Mouse (Mus musculus): ENCODE data around the gene Vwa1. TPM values are rescaled to one million over a fixed set of nuclear protein-coding genes. Genes with fewer than 3 reads are reported as not detected.

The Vwa1 gene
- total and polyA plus RNA-seq, 2 experiments from 2014 or later, result 27.8 to 43.3 TPM

GRCm38 (mm10) chr4:155807841-155808240, 33.3 kb upstream of the Vwa1 start:
- WGBS, result 90% methylated on average over 3 of the region's 3 CpGs
- no peak overlapping the region for H3K27ac ChIP-seq
- H3K4me2 ChIP-seq (ENCODE audit: low read depth, low read length), result no peak overlapping the region
- H3K4me3 ChIP-seq (ENCODE audit: low read length), result no peak overlapping the region
- H3K4me1 ChIP-seq (ENCODE audit: insufficient read depth, low read length), result peaks cover 7% of the 10 kb centered on the region; the same call in 1 of the 2 replicates
- H3K27me3 ChIP-seq (ENCODE audit: insufficient read depth, low read length), result no peaks in the 10 kb centered on the region
- no peak overlapping the region for H3K9ac ChIP-seq (replicated peaks; ENCODE audit: low read length)
- no peaks in the 10 kb centered on the region for H3K9me3 ChIP-seq (ENCODE audit: low read length)
- peaks cover 33% of the 10 kb centered on the region for H3K36me3 ChIP-seq (ENCODE audit: insufficient read depth, low read length)
- ATAC-seq (no peak), DNase-seq (ENCODE audit: low spot score) (no peak)
- no peak for TF ChIP-seq CTCF (IDR thresholded peaks at IDR 0.05; ENCODE audit: low read depth)

DNA sequence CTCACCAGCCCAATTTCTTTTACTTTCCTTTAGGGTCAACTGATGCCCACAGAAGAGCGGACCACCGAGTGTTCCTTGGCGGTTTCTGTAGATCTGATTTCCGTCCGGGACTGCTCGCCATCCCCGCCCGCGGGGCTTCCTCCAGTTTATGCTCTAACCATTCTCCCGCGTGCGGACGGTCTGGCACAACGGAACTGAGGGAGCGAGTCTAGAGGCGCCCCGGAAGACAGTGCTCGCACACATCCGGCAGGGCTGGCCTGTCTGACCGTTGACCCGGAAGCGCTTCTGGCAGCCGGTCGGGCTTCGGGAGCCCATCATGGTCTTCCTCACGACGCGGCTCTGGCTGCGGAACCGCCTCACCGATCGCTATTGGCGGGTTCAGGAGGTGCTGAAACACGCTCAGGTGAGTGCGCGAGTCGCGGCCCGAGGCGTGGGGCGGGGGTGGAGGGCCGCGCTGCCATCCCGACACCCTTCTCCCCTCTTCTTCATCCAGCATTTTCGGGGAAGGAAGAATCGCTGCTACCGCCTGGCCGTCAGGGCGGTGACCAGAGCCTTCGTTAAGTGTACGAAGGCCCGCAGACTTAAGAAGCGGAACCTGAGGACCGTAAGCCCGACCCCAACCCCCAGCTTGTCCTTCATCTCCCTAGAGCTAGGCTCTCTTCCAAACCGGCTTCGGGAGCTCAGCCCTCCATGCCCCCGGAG, 29.0 kb upstream of the Vwa1 start:
- peak; percentile 98 for ATAC-seq
- H3K27me3 ChIP-seq (ENCODE audit: insufficient read depth, low read length), result no peaks in the 10 kb centered on the region
- peak; percentile 97 for DNase-seq (ENCODE audit: low spot score)
- peak overlapping the region; percentile 64 for H3K4me2 ChIP-seq (ENCODE audit: low read depth, low read length)
- H3K9me3 ChIP-seq (ENCODE audit: low read length), result no peaks in the 10 kb centered on the region
- H3K4me1 ChIP-seq (ENCODE audit: insufficient read depth, low read length), result peaks cover 7% of the 10 kb centered on the region; the same call in 1 of the 2 replicates
- peak overlapping the region; percentile 89 for H3K4me3 ChIP-seq (ENCODE audit: low read length)
- no peak; the same call in 1 of the 2 replicates for TF ChIP-seq CTCF (IDR thresholded peaks at IDR 0.05; ENCODE audit: low read depth)
- under 1% methylated on average over 58 of the region's 58 CpGs for WGBS
- H3K36me3 ChIP-seq (ENCODE audit: insufficient read depth, low read length), result peaks cover 13% of the 10 kb centered on the region
- H3K9ac ChIP-seq (replicated peaks; ENCODE audit: low read length), result peak overlapping the region; percentile 77
- peak overlapping the region; percentile 71; the same call in 1 of the 2 replicates for H3K27ac ChIP-seq

DNA sequence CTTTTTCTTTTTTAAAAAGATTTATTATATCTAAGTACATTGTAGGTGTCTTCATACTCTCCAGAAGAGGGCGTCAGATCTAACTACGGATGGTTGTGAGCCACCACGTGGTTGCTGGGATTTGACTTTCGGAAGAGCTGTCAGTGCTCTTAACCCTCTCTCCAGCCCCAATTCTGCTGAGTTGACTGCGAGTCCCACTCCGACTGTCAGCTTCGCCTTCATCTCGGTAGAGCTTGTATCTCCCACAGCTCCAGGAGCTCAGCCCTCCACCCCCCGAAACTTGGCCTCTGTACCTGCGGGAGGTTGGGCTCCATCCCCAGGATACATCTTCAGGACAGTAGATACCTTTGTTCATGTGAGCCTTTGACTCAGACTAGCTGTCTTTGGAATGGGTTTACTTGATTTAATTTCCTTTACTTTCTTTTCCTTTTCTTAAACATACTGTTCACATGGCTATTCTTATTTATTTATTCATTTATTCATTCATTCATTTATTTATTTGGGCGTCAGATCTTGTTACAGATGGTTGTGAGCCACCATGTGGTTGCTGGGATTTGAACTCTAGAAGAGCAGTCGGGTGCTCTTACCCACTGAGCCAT, 28.3 kb upstream of the Vwa1 start, which contains the start of gene Mrpl20:
Gene Mrpl20, plus strand, starts transcription at position 138 of the 599 bp plus-strand sequence.
- Histone ChIP-seq H3K36me3 (ENCODE audit: insufficient read depth, low read length) (peaks cover 7% of the 10 kb centered on the region), H3K9me3 (ENCODE audit: low read length) (no peaks in the 10 kb centered on the region), H3K4me1 (ENCODE audit: insufficient read depth, low read length) (peaks cover 7% of the 10 kb centered on the region; the same call in 1 of the 2 replicates), H3K4me3 (ENCODE audit: low read length) (peak within 1 kb of the TSS; percentile 89), H3K27ac (peak within 1 kb of the TSS; percentile 71; the same call in 1 of the 2 replicates), H3K27me3 (ENCODE audit: insufficient read depth, low read length) (no peaks in the 10 kb centered on the region), H3K4me2 (ENCODE audit: low read depth, low read length) (peak within 1 kb of the TSS; percentile 64), H3K9ac (replicated peaks; ENCODE audit: low read length) (peak within 1 kb of the TSS; percentile 77)
- DNase-seq (ENCODE audit: low spot score), result peak; percentile 44
- WGBS, result 8% methylated on average over 12 of the region's 12 CpGs
- TF ChIP-seq CTCF (IDR thresholded peaks at IDR 0.05; ENCODE audit: low read depth), result no peak
- ATAC-seq, result peak; percentile 22

DNA sequence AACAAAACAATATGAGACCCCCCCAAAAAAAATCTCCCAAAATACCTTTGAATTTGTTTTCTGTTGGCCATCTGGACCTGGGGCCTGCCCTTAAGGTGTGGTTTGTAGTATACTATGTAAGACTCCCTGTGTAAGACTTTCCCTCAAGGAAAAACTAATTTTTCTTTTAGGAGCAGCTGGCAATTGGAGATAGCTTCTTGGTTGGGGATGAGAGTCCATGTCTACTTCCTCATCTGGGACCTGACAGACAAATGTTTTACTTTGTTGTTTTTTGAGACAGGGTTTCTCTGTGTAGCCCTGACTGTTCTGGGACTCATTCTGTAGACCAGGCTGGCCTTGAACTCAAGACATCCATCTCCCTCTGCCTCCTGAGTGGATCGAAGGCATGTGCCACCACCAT, 27.6 kb upstream of the Vwa1 start:
- 86% methylated on average over 1 of the region's 1 CpGs for WGBS

GRCm38 (mm10) chr4:155793730-155794129, 19.2 kb upstream of the Vwa1 start:
- no peak for ATAC-seq
- no peaks in the 10 kb centered on the region for H3K9me3 ChIP-seq (ENCODE audit: low read length)
- no peaks in the 10 kb centered on the region for H3K27me3 ChIP-seq (ENCODE audit: insufficient read depth, low read length)
- no peak overlapping the region for H3K4me2 ChIP-seq (ENCODE audit: low read depth, low read length)
- no peak overlapping the region for H3K4me3 ChIP-seq (ENCODE audit: low read length)
- H3K36me3 ChIP-seq (ENCODE audit: insufficient read depth, low read length), result no peaks in the 10 kb centered on the region
- no peak for TF ChIP-seq CTCF (IDR thresholded peaks at IDR 0.05; ENCODE audit: low read depth)
- H3K4me1 ChIP-seq (ENCODE audit: insufficient read depth, low read length), result no peaks in the 10 kb centered on the region
- H3K27ac ChIP-seq, result no peak overlapping the region
- WGBS, result 75% methylated on average over 2 of the region's 2 CpGs
- no peak for DNase-seq (ENCODE audit: low spot score)
- H3K9ac ChIP-seq (replicated peaks; ENCODE audit: low read length), result no peak overlapping the region

More for the DNA sequence above, 27.6 kb upstream of the Vwa1 start:
- no peak overlapping the region for H3K9ac ChIP-seq (replicated peaks; ENCODE audit: low read length)
- no peaks in the 10 kb centered on the region for H3K27me3 ChIP-seq (ENCODE audit: insufficient read depth, low read length)
- no peak for TF ChIP-seq CTCF (IDR thresholded peaks at IDR 0.05; ENCODE audit: low read depth)
- peaks cover 7% of the 10 kb centered on the region; the same call in 1 of the 2 replicates for H3K4me1 ChIP-seq (ENCODE audit: insufficient read depth, low read length)
- DNase-seq (ENCODE audit: low spot score) (no peak), ATAC-seq (no peak)
- no peak overlapping the region for H3K4me3 ChIP-seq (ENCODE audit: low read length)
- no peaks in the 10 kb centered on the region for H3K36me3 ChIP-seq (ENCODE audit: insufficient read depth, low read length)
- H3K27ac ChIP-seq, result no peak overlapping the region
- no peaks in the 10 kb centered on the region for H3K9me3 ChIP-seq (ENCODE audit: low read length)
- no peak overlapping the region for H3K4me2 ChIP-seq (ENCODE audit: low read depth, low read length)

DNA sequence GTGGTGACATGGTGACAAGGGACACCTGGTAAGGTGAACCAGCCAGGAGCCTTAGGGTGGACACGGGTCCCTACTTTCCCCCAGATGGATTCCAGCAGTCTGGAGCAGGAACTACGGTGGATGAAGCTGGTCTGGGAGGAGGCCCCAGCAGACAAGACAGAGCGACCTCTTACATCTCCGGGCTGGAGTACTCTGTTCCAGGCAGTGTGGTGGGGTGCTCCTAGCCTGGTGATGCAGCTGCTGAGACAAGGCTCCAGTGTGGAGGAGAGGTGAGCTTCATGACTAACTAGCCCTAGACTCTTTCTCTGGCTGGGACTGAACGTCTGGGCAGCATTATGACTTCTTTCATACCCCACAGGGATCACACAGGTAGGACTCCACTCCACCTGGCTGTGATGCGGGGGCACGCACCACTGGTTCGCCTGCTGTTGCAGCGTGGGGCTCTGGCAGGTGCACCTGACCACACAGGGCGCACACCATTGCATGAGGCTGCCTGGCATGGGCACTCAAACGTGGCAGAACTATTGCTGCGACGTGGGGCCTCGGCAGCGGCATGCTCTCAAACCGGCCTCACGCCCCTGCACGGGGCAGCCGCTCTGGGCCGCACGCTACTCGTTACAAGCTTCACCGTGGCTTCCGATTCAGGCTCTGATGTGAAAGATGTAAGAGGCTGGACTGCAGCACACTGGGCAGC, 16.9 kb upstream of the Vwa1 start:
- Histone ChIP-seq H3K36me3 (ENCODE audit: insufficient read depth, low read length) (no peaks in the 10 kb centered on the region), H3K4me1 (ENCODE audit: insufficient read depth, low read length) (no peaks in the 10 kb centered on the region), H3K4me2 (ENCODE audit: low read depth, low read length) (no peak overlapping the region), H3K9me3 (ENCODE audit: low read length) (no peaks in the 10 kb centered on the region), H3K4me3 (ENCODE audit: low read length) (no peak overlapping the region), H3K27ac (no peak overlapping the region), H3K27me3 (ENCODE audit: insufficient read depth, low read length) (no peaks in the 10 kb centered on the region), H3K9ac (replicated peaks; ENCODE audit: low read length) (no peak overlapping the region)
- ATAC-seq (no peak), DNase-seq (ENCODE audit: low spot score) (no peak)
- 78% methylated on average over 24 of the region's 24 CpGs for WGBS
- no peak for TF ChIP-seq CTCF (IDR thresholded peaks at IDR 0.05; ENCODE audit: low read depth)
